Mouse (Mus musculus): ENCODE measurements around the gene Zfp989. TPM values are rescaled to one million over a fixed set of nuclear protein-coding genes. Genes with fewer than 3 reads are reported as not detected.

Gene Zfp989
- polyA plus RNA-seq, 1 experiment from 2014 or later, result 0.35 TPM

Other genes starting within 250 kb of the Zfp989 start
- gene Gm21411, start 62.4 kb upstream of the Zfp989 start, polyA plus RNA-seq (2014; fragmentation: Nextera tagmentation; extraction: Ambion mirVana), result not detected in 2 replicates
- not detected in 2 replicates for gene Rex2, start 49.9 kb downstream of the Zfp989 start, polyA plus RNA-seq (2014; fragmentation: Nextera tagmentation; extraction: Ambion mirVana)
- 6.4 and 7.6 TPM in 2 replicates for gene Zfp991, start 160.1 kb downstream of the Zfp989 start, polyA plus RNA-seq (2014; fragmentation: Nextera tagmentation; extraction: Ambion mirVana)

All from forebrain, embryonic 11.5 days (tissue).